Mouse (Mus musculus): Measurements from ENCODE around the gene Megf11. TPM values are rescaled to one million over a fixed set of nuclear protein-coding genes. Genes with fewer than 3 reads are reported as not detected.

Megf11 gene
- total and polyA plus RNA-seq, 3 experiments = 0.33 to 0.38 TPM; not detected in 1

DNA sequence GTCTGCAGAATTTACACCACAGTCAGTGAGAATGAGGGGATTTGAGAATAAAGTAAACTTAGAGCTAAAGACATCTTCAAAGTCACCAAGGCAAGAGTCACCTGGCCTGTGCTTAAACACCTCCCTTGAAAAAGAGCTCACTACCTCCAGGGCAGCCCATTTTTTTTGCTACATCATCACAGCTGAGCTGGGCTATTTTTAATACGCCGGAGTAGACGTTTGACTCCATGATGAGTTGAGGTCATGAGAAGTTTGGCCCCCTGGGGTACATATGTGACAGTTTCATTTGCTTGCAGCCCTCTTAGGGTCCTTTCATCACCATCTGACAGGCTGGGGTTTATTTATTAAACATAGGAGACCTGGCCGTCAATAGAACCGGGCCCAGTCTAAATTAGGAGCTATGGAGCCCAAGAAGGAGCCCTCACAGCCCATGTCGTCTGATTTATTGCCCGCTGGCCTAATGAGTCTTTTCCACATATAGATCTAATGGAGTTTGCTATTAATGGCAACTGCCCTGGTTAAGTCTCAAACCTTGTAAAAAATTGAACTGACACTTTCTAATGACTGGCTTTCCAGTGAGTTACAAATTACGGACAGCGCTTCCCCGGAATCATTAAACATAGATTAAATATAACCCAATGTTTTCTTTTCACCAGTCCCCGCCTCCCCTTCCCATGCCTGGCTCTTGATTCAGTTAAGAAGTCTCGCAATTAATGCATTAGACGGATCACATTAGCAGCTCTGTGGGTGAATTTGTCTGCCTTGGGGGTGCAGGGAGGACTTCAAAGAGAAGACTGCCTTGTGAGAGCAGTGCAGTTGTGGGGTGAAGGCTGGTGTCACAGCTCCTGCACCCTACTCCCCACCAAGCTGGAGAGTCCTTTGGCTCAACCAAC lies 301.9 kb downstream of the Megf11 start:
- H3K4me1 ChIP-seq (ENCODE audit: insufficient read depth, low read depth, low read length) = peaks cover 4% of the 10 kb centered on the region
- DNase-seq (ENCODE audit: low spot score) (no peak), ATAC-seq (ENCODE audit: extremely low read depth, insufficient number of reproducible peaks, low FRiP score, poor library complexity, severe bottlenecking) (no peak)
- no peaks in the 10 kb centered on the region for H3K9me3 ChIP-seq (replicated peaks)
- peaks cover 4% of the 10 kb centered on the region for H3K36me3 ChIP-seq (replicated peaks)
- H3K27me3 ChIP-seq (ENCODE audit: insufficient read depth, low read length) = peaks cover 41% of the 10 kb centered on the region
- no peak for TF ChIP-seq TAL1 (conservative IDR thresholded peaks at IDR 0.05; ENCODE audit: low read depth, low read length)
- TF ChIP-seq POLR2AphosphoS5 (IDR thresholded peaks at IDR 0.05; ENCODE audit: insufficient replicate concordance, low read depth, low read length) = no peak
- TF ChIP-seq GATA1 (IDR thresholded peaks at IDR 0.05; ENCODE audit: borderline replicate concordance, low read length) = no peak
- no peak for TF ChIP-seq GATA2 (IDR thresholded peaks at IDR 0.05; ENCODE audit: borderline replicate concordance, low read depth, low read length)
- TF ChIP-seq CTCF (IDR thresholded peaks at IDR 0.05; ENCODE audit: low read depth, low read length) = no peak
- no peak overlapping the region for H3K4me3 ChIP-seq (ENCODE audit: low read depth, low read length)

DNA sequence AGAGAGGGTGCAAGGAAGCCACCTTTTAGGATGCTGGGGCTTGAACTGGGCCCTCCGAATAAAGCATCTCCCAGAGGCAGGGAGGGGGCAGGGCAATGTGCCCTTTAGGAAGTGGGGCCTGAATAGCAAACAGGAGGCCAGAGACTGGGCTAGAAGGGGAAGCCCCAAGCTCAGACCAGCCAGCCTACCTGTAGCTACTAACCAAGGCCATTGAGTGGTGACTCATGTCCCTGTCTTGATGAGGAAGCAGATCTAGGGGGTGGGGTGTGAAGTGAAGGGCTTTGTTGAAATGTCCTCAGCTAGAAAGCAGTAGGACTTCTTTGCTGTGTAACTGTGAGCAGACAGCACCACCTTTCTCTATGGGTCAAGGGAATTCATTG lies 302.6 kb downstream of the Megf11 start:
- no peak for DNase-seq (ENCODE audit: low spot score)
- no peak for ATAC-seq (ENCODE audit: extremely low read depth, insufficient number of reproducible peaks, low FRiP score, poor library complexity, severe bottlenecking)
- Histone ChIP-seq H3K4me1 (ENCODE audit: insufficient read depth, low read depth, low read length) (peaks cover 4% of the 10 kb centered on the region), H3K27me3 (ENCODE audit: insufficient read depth, low read length) (peaks cover 36% of the 10 kb centered on the region), H3K36me3 (replicated peaks) (peaks cover 9% of the 10 kb centered on the region), H3K4me3 (ENCODE audit: low read depth, low read length) (no peak overlapping the region), H3K9me3 (replicated peaks) (no peaks in the 10 kb centered on the region)
- TF ChIP-seq GATA2 (IDR thresholded peaks at IDR 0.05; ENCODE audit: borderline replicate concordance, low read depth, low read length) (no peak), GATA1 (IDR thresholded peaks at IDR 0.05; ENCODE audit: borderline replicate concordance, low read length) (no peak), CTCF (IDR thresholded peaks at IDR 0.05; ENCODE audit: low read depth, low read length) (no peak), POLR2AphosphoS5 (IDR thresholded peaks at IDR 0.05; ENCODE audit: insufficient replicate concordance, low read depth, low read length) (no peak), TAL1 (conservative IDR thresholded peaks at IDR 0.05; ENCODE audit: low read depth, low read length) (no peak)

DNA sequence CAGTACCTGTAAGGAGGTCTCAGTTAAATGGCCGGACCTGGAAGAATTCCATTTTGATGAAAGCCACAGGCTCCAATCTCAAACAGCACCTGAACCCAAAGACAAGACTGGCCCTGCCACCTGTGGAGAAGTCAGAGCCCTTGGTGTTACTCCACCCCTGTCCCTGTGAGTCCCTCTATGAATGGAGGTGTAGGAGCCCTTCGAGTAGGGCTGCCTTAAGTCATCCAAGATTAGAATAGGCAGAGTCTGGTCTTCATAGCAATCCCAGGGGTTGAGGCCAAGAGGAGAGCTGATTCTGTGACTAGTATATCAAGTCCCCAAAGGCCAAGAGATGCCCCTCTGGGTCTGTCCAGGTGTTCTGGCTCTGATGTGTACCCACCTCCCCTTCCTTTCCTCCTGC lies 305.3 kb downstream of the Megf11 start:
- Histone ChIP-seq H3K4me3 (ENCODE audit: low read depth, low read length) (no peak overlapping the region), H3K36me3 (replicated peaks) (peaks cover 31% of the 10 kb centered on the region), H3K27me3 (ENCODE audit: insufficient read depth, low read length) (peaks cover 22% of the 10 kb centered on the region; the same call in 1 of the 2 replicates), H3K4me1 (ENCODE audit: insufficient read depth, low read depth, low read length) (no peaks in the 10 kb centered on the region; the same call in 1 of the 2 replicates), H3K9me3 (replicated peaks) (no peaks in the 10 kb centered on the region)
- no peak for TF ChIP-seq GATA2 (IDR thresholded peaks at IDR 0.05; ENCODE audit: borderline replicate concordance, low read depth, low read length)
- TF ChIP-seq CTCF (IDR thresholded peaks at IDR 0.05; ENCODE audit: low read depth, low read length) = no peak
- no peak for ATAC-seq (ENCODE audit: extremely low read depth, insufficient number of reproducible peaks, low FRiP score, poor library complexity, severe bottlenecking)
- no peak for DNase-seq (ENCODE audit: low spot score)

DNA sequence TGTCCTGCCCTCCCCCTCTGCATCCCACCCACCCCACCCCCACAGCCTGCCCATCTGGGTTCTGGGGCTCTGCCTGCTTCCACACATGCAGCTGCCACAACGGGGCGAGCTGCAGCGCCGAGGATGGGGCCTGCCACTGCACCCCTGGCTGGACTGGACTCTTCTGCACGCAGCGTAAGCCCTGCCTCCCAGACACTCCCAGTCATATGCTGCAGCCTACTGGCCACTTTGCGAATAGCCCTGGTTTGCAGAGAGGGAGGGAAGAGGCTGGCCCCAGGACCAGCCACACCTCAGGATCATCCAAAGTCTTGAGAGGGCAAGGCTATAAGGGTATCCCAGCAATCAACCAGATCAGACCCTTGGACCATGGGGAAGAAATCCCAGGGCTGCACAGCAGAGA lies 305.8 kb downstream of the Megf11 start:
- Histone ChIP-seq H3K4me3 (ENCODE audit: low read depth, low read length) (no peak overlapping the region), H3K27me3 (ENCODE audit: insufficient read depth, low read length) (peaks cover 19% of the 10 kb centered on the region; the same call in 1 of the 2 replicates), H3K4me1 (ENCODE audit: insufficient read depth, low read depth, low read length) (no peaks in the 10 kb centered on the region; the same call in 1 of the 2 replicates), H3K36me3 (replicated peaks) (peaks cover 35% of the 10 kb centered on the region), H3K9me3 (replicated peaks) (no peaks in the 10 kb centered on the region)
- TF ChIP-seq GATA1 (IDR thresholded peaks at IDR 0.05; ENCODE audit: borderline replicate concordance, low read length) (no peak), CTCF (IDR thresholded peaks at IDR 0.05; ENCODE audit: low read depth, low read length) (peak; percentile 42)
- ATAC-seq (ENCODE audit: extremely low read depth, insufficient number of reproducible peaks, low FRiP score, poor library complexity, severe bottlenecking) (no peak), DNase-seq (ENCODE audit: low spot score) (peak; percentile 22)

DNA sequence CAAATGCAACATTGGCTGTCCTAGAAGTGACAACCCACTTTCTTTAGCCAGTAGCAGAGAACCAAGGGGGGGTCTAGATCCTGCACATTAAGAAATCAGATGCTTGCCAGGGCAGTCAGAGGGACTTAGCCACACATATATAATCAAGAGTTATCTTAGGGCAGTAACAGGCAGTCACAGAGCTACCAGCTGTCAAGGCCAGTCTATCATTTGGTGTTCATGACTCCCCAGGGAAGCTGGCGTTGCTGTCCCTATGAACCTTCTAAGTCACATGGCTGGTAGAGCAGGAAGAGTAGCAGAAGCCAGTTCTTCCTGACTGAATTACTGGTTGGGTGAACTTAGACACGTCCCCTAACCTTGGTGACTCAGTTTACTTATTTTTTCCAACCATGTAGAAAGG lies 307.7 kb downstream of the Megf11 start:
- H3K27me3 ChIP-seq (ENCODE audit: insufficient read depth, low read length) = peaks cover 12% of the 10 kb centered on the region; the same call in 1 of the 2 replicates
- H3K36me3 ChIP-seq (replicated peaks) = peaks cover 55% of the 10 kb centered on the region
- H3K4me1 ChIP-seq (ENCODE audit: insufficient read depth, low read depth, low read length) = no peaks in the 10 kb centered on the region; the same call in 1 of the 2 replicates
- DNase-seq (ENCODE audit: low spot score) (no peak), ATAC-seq (ENCODE audit: extremely low read depth, insufficient number of reproducible peaks, low FRiP score, poor library complexity, severe bottlenecking) (no peak)
- H3K4me3 ChIP-seq (ENCODE audit: low read depth, low read length) = no peak overlapping the region
- TF ChIP-seq POLR2AphosphoS5 (IDR thresholded peaks at IDR 0.05; ENCODE audit: insufficient replicate concordance, low read depth, low read length) = no peak
- no peak for TF ChIP-seq TAL1 (conservative IDR thresholded peaks at IDR 0.05; ENCODE audit: low read depth, low read length)
- TF ChIP-seq GATA1 (IDR thresholded peaks at IDR 0.05; ENCODE audit: borderline replicate concordance, low read length) = no peak
- TF ChIP-seq GATA2 (IDR thresholded peaks at IDR 0.05; ENCODE audit: borderline replicate concordance, low read depth, low read length) = no peak
- TF ChIP-seq CTCF (IDR thresholded peaks at IDR 0.05; ENCODE audit: low read depth, low read length) = no peak
- no peaks in the 10 kb centered on the region for H3K9me3 ChIP-seq (replicated peaks)

DNA sequence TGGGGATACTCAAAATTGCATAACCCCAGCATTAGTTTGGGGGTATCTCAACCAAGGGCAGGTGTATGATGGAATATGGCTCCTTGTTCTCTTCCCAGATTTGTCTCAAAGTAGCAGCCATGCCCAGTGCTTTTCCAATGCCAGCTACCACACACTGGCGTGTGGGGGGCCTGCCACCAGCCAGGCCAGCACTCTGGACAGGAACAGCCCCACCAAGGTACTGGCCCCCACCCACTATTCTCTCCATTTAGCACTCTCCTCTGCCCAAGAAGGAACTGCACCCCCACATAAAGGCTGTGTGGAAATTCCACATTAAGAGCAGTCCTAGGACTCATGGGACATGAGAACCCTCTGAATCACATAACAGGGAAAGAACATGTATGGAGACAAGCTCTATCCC lies 309.8 kb downstream of the Megf11 start:
- Histone ChIP-seq H3K27me3 (ENCODE audit: insufficient read depth, low read length) (no peaks in the 10 kb centered on the region), H3K36me3 (replicated peaks) (peaks cover 68% of the 10 kb centered on the region), H3K4me3 (ENCODE audit: low read depth, low read length) (no peak overlapping the region), H3K4me1 (ENCODE audit: insufficient read depth, low read depth, low read length) (peaks cover 5% of the 10 kb centered on the region; the same call in 1 of the 2 replicates), H3K9me3 (replicated peaks) (no peaks in the 10 kb centered on the region)
- no peak for TF ChIP-seq CTCF (IDR thresholded peaks at IDR 0.05; ENCODE audit: low read depth, low read length)
- TF ChIP-seq GATA1 (IDR thresholded peaks at IDR 0.05; ENCODE audit: borderline replicate concordance, low read length) = no peak
- no peak for TF ChIP-seq GATA2 (IDR thresholded peaks at IDR 0.05; ENCODE audit: borderline replicate concordance, low read depth, low read length)
- TF ChIP-seq POLR2AphosphoS5 (IDR thresholded peaks at IDR 0.05; ENCODE audit: insufficient replicate concordance, low read depth, low read length) = no peak
- no peak for TF ChIP-seq TAL1 (conservative IDR thresholded peaks at IDR 0.05; ENCODE audit: low read depth, low read length)
- DNase-seq (ENCODE audit: low spot score) (no peak), ATAC-seq (ENCODE audit: extremely low read depth, insufficient number of reproducible peaks, low FRiP score, poor library complexity, severe bottlenecking) (no peak)

Data from G1E (cell line).